Mouse (Mus musculus): ENCODE results near the gene Baiap2l2.

DNA sequence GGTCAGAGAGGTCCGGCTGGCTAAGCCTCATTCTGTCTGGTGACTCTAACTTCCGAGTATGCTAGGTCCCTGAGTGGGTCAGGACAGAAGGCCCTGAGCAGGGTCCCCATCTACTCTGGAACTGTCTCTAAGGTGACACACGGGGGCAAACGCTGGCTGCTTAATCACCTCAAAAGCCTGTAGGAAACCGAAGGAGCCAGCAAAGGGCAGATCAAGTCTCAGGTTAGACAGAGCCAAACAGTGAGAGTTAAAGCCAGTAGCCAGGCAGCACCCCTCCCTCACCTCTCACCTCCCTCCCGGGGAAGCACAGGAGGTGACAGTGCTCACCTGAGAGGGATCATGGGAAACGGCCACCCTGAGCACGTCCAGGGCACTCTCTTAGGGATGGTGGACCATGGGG lies 18.4 kb upstream of the Baiap2l2 start:
- TF ChIP-seq CTCF (IDR thresholded peaks at IDR 0.05) (peak; percentile 51), POLR2A (IDR thresholded peaks at IDR 0.05; ENCODE audit: insufficient read depth, low read depth, low read length) (no peak), EP300 (IDR thresholded peaks at IDR 0.05; ENCODE audit: insufficient read depth, low read depth, low read length) (no peak)

All from heart, adult 2 months (tissue).